Mouse (Mus musculus) gastrocnemius, adult 18-20 months (tissue): ENCODE results near the gene Pex3. TPM values are rescaled to one million over a fixed set of nuclear protein-coding genes. Genes with fewer than 3 reads are reported as not detected.

Experiments
- DNase-seq: peaks from one replicate; pipeline ENCODE4 v3.0.0; 2021; ENCODE audit warnings: low spot score
- long read RNA-seq, 2 experiments: library from polyadenylated mRNA; stranded (forward); transcript quantifications; one replicate each; pipeline ENCODE4 v2.0.0; 2021
- total RNA-seq, 2 experiments: library from RNA; stranded (reverse); gene quantifications; 2 replicates each; pipeline ENCODE4 v1.2.3; 2021

Pex3 gene
- total RNA-seq: 10 to 100 TPM; 10.3 to 10.6 TPM
- long read RNA-seq, experiment 1, transcript Pex3-201 (12 exons, 2,129 nt): major isoform, 10 of 10 reads
- long read RNA-seq, experiment 1, partial matches to known transcripts: 0 of 10 reads
- long read RNA-seq, experiment 1, other reads (novel, unspliced or antisense): 0 of 10 reads
- long read RNA-seq, experiment 2, transcript Pex3-201 (12 exons, 2,129 nt): major isoform, 7 of 7 reads
- long read RNA-seq, experiment 2, partial matches to known transcripts: 0 of 7 reads
- long read RNA-seq, experiment 2, other reads (novel, unspliced or antisense): 0 of 7 reads

DNA sequence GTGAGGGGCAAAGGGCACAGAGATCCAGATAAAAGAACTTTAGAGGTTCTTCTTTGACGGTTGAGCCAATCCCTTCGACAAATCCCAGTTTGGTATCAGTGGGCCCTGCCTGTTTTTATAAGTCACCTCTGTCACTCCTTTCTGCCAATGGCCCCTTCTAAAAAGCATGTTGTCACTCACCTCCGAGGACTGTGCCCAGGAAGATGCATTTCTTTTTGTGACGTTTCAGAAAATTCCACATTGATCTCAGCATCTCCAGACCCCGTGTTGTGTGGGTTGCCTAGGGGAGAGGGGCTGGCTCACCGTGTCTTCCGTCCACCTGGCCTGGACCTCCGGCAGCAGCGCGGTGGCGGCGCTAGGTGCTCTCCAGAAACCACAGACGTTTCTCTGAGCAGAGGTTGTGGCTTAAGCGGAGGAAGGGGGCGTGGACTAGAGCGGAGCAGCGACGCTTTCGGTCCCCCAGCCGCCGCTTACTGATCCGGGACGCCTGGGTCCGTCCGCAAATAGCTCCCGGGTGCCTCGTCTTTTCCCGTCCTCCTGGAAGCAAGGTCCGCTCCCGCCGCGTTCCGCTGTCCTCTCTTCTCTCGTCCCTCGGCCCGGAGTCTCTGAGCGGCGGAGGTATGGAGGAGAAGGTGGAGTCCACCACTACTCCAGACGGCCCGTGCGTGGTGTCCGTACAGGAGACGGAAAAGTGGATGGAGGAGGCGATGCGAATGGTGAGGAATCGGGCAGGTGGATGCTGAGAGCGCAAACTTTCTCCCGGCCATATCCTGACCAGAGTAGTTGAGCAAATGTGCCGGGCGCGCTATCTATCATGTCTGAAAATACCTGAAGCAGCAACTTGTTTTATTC, at the start of gene Pex3, which contains the start of gene Adat2:
TSS of gene Pex3 (minus strand) at position 497 of the 852 bp plus-strand sequence.
TSS of gene Adat2 (plus strand) at position 249 of the 852 bp plus-strand sequence.
- peak; percentile 89 for DNase-seq

DNA sequence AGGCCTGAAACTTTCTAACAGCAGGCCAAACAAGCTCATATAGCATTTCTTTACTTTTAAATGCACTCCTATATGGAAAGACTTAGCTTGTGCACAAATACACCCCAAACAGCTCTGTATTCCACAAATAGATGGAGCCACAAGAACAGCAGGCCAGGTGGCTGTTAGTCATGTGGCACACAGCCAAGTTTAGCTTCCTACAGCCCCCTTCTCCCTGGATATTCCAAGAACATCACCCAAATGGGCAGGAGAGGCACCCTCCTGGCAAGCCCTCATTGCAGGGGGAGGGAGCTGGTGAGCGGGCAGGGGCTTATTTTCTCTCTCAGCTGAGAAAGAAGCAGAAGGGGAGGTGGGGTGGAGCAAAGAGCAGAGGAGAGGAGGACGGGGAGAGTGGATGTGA, 48.0 kb upstream of the Pex3 start:
- no peak for DNase-seq

DNA sequence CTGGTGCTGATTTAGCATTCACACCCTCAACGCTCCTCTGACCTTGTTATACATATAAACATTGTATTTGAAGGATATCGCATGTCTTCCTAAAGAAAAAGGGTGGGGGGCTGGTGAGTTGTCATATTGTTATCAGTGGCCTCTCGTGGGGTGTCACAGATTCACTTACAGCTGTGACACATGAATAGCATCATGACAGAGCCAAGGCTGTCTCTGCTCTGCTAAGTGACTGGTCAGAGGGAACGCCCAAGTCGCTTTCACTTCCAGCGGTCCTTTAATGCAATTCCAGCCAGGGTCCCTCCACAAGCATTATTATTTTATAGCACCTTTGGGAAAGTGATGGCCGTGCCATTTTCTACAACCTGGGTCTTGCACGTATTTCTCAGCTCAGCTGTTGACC, 44.5 kb upstream of the Pex3 start:
- DNase-seq: no peak

DNA sequence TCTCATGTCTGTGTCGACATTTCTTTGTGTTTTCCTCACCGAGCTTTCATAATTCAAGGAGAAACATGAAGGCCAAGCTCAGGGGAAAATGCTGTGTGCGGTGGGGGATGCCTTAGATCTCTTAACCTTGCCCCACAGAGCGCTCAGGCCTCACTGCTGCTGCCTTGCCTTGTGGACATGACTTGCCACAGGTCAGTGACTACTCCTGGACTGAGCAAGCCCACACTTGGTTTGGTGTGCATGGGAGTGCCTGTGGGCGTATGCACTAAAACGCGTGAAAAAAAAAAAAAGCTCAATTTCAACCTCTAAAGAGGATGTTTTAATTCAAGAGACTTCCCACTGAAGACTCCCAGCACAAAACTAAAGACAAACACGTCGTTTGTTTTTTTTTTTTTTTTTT, 43.9 kb upstream of the Pex3 start:
- no peak for DNase-seq

GRCm38 (mm10) chr10:13596073-13596472, 43.1 kb upstream of the Pex3 start:
- peak; percentile 2 for DNase-seq

GRCm38 (mm10) chr10:13593529-13593928, 40.6 kb upstream of the Pex3 start:
- DNase-seq: no peak

- no peak for DNase-seq
Measured at GRCm38 (mm10) chr10:13592196-13592595, 39.3 kb upstream of the Pex3 start.

- no peak for DNase-seq
Measured at GRCm38 (mm10) chr10:13587914-13588313, 35.0 kb upstream of the Pex3 start.

GRCm38 (mm10) chr10:13577123-13577522, 24.2 kb upstream of the Pex3 start:
- no peak for DNase-seq

GRCm38 (mm10) chr10:13572410-13572809, 19.5 kb upstream of the Pex3 start:
- DNase-seq: no peak

DNA sequence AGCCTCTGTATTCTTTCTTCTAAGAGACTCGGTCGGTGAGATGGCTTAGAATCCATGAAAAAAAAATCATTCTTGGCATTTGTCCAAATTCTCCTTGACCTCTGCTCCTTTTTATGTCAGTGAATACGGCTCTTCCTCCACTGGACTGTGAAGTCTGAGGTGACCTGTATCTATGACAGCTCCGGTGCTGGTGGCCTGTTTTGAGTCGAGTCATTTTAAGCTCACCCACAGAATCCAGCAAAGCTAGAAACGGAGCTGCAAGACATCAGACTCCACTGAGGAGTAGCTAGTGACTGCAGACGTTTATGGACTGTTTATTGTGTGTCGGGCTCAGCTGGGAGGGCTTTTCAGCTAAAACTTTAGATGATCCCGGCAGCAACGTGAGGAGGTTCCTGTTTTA, 19.1 kb upstream of the Pex3 start:
- DNase-seq: no peak

DNA sequence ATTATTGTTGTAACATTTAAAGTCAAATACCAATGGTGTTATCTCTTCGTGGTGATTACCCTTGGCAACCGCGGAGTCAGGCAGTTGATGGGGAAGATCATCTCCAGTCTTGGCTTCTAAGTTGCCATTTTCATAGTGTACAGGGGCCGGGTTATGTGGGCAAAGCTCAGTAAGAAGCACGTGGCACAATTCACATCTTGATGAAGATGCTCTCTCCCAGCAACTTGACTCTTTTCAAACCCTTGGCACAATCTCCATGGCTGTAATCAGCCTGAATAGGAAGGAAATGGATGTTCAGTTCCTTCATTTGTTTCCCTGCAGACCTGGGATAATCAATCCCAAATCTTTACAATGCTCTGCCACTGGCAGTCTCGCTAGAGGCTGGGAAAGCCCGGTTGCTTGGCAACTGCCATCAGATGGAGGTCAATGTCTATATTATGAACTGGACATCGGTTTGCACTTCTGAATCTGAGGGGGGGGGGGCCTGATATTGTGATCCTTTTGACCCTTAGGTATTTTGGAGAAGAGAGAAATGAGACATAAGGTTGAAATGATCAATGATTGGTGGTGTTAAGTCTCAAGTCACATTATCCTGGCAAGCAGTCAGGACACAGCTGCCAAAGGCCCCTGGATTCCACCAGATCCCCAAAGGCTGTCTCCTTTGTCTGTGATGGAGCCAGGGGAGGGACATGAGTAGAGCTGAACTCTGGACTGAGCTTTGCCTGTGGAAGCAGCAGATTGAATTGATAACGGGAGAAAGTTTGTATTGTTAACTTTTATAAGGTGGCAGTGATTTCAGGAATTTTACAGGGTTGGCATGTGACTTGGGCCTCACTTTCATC, 18.0 kb upstream of the Pex3 start:
- no peak for DNase-seq

DNA sequence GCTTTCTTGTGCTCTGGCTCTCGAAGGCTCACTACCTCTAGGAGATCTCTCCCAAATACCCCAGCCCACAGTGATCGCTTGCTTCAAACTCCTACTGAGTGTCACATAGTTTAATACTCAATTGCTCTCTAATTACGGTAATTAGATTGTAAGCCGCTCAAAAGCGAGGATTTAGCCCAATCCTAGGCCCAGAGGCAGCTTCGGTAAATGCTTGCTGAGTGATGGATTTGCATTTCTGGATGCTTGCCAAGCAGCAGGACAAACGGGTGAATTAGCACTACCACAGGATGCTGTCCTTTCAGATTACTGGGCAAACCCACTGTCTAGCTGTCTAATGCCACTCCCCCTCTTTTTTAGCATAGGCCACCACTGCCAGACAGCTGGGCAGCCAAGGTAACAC, 16.9 kb upstream of the Pex3 start:
- DNase-seq: no peak

DNA sequence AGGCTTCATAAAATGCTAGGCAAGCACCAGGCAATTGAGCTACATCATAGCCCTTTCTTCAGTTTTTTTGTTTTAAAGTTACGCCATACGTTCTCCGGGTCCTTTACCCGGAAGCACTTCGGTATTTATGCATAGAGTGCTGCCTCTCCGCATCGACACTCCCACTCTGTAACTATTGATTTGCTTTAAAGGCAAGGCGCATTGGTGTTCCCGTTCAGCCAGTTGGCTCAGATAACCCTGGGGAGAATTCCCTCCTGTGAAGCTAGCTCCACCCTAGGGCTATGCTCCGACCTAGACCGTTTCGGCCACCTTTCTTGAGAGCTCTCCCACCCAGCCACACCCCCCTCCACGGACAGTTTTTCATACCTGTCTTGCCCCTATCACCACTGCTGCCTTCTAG, 13.5 kb upstream of the Pex3 start:
- no peak for DNase-seq

GRCm38 (mm10) chr10:13565080-13565448, 12.1 kb upstream of the Pex3 start:
- no peak for DNase-seq

- DNase-seq: peak; percentile 55
Measured at GRCm38 (mm10) chr10:13564364-13565079, 11.6 kb upstream of the Pex3 start.

- DNase-seq: no peak
Measured at GRCm38 (mm10) chr10:13560014-13560674, 7.2 kb upstream of the Pex3 start.

DNA sequence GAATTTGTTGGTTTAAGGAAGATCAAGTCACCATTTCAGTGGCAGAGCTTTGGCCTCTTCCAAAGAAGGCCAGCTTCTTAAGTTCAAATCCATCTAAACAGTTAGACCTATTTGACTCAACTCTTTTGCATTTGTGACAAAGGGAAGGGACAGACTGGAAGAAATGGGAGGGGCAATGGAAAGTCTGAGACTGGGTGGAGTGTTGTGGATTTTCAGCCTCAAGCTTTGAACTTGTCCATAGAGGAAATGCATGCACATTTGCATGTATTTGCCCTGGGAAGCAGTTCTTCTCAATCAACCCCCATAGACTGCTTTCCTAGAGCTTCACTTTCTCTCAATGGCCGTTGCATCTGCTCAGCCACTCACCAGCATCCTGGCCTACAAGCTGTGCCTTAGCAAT, 1.4 kb upstream of the Pex3 start:
- no peak for DNase-seq

DNA sequence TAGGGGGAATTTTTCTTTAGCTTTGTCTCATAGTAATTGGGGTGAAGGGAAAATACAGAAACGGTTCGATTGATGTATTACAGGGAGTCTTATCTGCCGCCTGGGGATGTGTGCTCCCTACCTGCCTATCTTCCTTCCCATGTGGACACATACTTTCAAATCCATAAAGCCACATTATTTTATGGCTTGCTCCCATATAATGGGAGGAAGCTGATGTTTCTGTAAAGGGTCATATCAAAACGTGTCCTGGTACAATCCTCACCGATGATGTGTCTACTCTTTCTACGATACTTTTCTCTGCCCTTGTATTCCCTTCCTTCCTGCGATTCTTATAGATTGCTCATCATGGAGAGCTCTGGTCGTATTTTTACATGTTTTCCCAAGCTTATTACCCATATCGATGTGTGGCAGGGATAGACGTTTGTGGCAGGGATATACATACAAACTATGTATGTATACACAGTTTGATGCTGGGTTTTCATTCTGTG, 600 bp upstream of the Pex3 start:
- no peak for DNase-seq

DNA sequence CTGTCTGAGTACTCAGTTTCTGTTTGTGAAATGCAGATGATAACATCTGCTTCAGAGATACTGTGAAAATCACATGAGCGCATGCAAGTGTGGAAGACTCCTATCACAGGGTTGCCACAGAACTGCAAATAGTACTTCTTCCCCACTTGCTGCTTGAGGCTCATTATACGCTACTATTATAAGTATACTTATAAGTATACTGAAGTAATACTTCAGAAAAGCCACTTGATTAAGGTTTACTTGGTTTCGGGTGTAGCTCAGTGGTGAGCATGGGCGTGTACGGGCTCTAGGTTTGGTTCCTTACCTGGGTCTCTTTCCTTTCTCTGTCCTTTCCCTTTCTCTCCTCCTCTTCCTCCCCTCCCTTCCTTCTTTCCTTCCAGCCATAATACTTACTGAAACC, 11.2 kb downstream of the Pex3 start:
- DNase-seq: no peak
